Mouse (Mus musculus): Measurements from ENCODE around the gene Tex38. TPM values are rescaled to one million over a fixed set of nuclear protein-coding genes. Genes with fewer than 3 reads are reported as not detected.

Gene Tex38
- polyA plus RNA-seq, 1 experiment: 0.71 TPM

GRCm38 (mm10) chr4:115812326-115812725 lies 31.5 kb upstream of the Tex38 start:
- H3K4me3 ChIP-seq (ENCODE audit: control insufficient read depth, insufficient read depth, low read length): no peak overlapping the region
- H3K27ac ChIP-seq (ENCODE audit: control insufficient read depth, insufficient read depth, low read length): no peak overlapping the region
- 94% methylated on average over 4 of the region's 4 CpGs for WGBS
- TF ChIP-seq CTCF (IDR thresholded peaks at IDR 0.05; ENCODE audit: borderline replicate concordance, control insufficient read depth, extremely low read depth, insufficient read depth, low read length, poor library complexity) (no peak), POLR2A (IDR thresholded peaks at IDR 0.05; ENCODE audit: control insufficient read depth, extremely low read depth, insufficient read depth, low read length, poor library complexity) (no peak)
- DNase-seq: no peak
- 0 out of 2 replicates have a peak, but pooled peaks cover 3% of the 10 kb centered on the region for H3K36me3 ChIP-seq (ENCODE audit: control insufficient read depth, insufficient read depth, low read length)
- H3K27me3 ChIP-seq (ENCODE audit: control insufficient read depth, insufficient read depth, low read length): no peaks in the 10 kb centered on the region
- H3K4me1 ChIP-seq (replicated peaks; ENCODE audit: control insufficient read depth, insufficient read depth, low read length): no peaks in the 10 kb centered on the region

DNA sequence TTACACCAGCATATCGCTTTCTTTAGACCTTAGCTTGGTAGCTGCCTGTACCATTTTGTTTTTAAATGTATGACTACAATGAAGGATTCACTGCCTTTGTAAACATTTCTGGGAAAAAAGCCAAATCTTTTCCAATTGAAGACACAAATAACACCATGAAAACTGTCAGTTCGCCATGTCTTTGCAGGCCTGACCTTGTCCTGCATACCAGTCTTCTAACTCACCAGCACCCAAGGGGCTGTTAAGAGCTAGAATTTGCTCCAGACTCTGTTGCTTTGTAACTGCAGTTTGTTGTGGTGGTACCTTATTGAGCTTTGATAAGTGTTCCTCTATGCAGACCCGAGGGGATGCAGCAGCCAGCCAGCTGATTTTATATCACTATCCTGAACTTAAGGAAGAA lies 19.2 kb upstream of the Tex38 start:
- H3K4me1 ChIP-seq (replicated peaks; ENCODE audit: control insufficient read depth, insufficient read depth, low read length): no peaks in the 10 kb centered on the region
- no peak overlapping the region for H3K4me3 ChIP-seq (ENCODE audit: control insufficient read depth, insufficient read depth, low read length)
- H3K27ac ChIP-seq (ENCODE audit: control insufficient read depth, insufficient read depth, low read length): no peak overlapping the region
- WGBS: 89% methylated on average over 3 of the region's 3 CpGs
- no peak for TF ChIP-seq CTCF (IDR thresholded peaks at IDR 0.05; ENCODE audit: borderline replicate concordance, control insufficient read depth, extremely low read depth, insufficient read depth, low read length, poor library complexity)
- TF ChIP-seq POLR2A (IDR thresholded peaks at IDR 0.05; ENCODE audit: control insufficient read depth, extremely low read depth, insufficient read depth, low read length, poor library complexity): no peak
- H3K36me3 ChIP-seq (ENCODE audit: control insufficient read depth, insufficient read depth, low read length): peaks cover 56% of the 10 kb centered on the region
- H3K27me3 ChIP-seq (ENCODE audit: control insufficient read depth, insufficient read depth, low read length): no peaks in the 10 kb centered on the region
- DNase-seq: no peak

DNA sequence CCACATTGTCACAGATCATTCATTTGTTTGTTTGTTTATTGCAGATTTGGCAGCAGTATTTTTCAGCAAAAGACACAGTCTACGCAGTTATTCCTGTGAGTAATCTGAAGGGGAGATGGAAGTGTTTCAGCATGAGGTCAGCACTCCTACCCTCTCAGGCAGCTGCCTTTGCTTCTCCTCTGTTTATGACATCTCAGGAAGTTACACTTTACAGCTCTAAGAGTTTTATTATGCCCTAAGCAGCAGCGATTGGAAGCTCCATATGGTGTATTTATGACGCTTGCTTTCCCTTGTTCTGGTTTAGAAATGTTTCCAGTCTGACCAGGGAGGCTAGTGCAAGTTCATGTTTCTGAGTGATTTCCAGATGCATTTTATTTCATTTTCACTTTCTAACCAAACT lies 14.5 kb upstream of the Tex38 start:
- Histone ChIP-seq H3K4me1 (replicated peaks; ENCODE audit: control insufficient read depth, insufficient read depth, low read length) (no peaks in the 10 kb centered on the region), H3K4me3 (ENCODE audit: control insufficient read depth, insufficient read depth, low read length) (no peak overlapping the region), H3K36me3 (ENCODE audit: control insufficient read depth, insufficient read depth, low read length) (peaks cover 54% of the 10 kb centered on the region), H3K27ac (ENCODE audit: control insufficient read depth, insufficient read depth, low read length) (no peak overlapping the region), H3K27me3 (ENCODE audit: control insufficient read depth, insufficient read depth, low read length) (no peaks in the 10 kb centered on the region)
- 97% methylated on average over 3 of the region's 3 CpGs for WGBS
- TF ChIP-seq POLR2A (IDR thresholded peaks at IDR 0.05; ENCODE audit: control insufficient read depth, extremely low read depth, insufficient read depth, low read length, poor library complexity) (no peak), CTCF (IDR thresholded peaks at IDR 0.05; ENCODE audit: borderline replicate concordance, control insufficient read depth, extremely low read depth, insufficient read depth, low read length, poor library complexity) (no peak)
- no peak for DNase-seq

DNA sequence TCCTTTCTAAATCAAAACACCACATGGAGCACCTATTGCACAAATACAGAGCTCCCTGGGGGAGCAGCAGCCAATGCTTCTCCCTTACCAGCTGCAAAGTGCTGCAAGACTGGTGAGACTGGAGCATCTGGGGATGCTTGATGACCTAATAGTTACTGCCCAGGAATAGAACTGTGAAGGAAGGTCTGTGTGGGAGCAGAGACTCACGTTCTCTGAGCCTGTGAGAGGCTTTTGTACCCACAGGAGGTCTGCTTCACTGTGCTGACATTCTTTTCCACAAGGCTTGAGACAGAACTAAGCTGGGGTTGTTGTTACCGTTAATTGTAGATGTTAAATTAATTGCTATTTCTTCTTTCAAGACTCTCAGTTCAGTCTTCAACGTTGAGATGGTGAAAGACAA lies 10.0 kb upstream of the Tex38 start:
- no peaks in the 10 kb centered on the region for H3K4me1 ChIP-seq (replicated peaks; ENCODE audit: control insufficient read depth, insufficient read depth, low read length)
- H3K27me3 ChIP-seq (ENCODE audit: control insufficient read depth, insufficient read depth, low read length): no peaks in the 10 kb centered on the region
- no peak overlapping the region for H3K4me3 ChIP-seq (ENCODE audit: control insufficient read depth, insufficient read depth, low read length)
- no peak for TF ChIP-seq POLR2A (IDR thresholded peaks at IDR 0.05; ENCODE audit: control insufficient read depth, extremely low read depth, insufficient read depth, low read length, poor library complexity)
- TF ChIP-seq CTCF (IDR thresholded peaks at IDR 0.05; ENCODE audit: borderline replicate concordance, control insufficient read depth, extremely low read depth, insufficient read depth, low read length, poor library complexity): no peak
- H3K36me3 ChIP-seq (ENCODE audit: control insufficient read depth, insufficient read depth, low read length): peaks cover 40% of the 10 kb centered on the region
- 94% methylated on average over 3 of the region's 3 CpGs for WGBS
- DNase-seq: no peak
- H3K27ac ChIP-seq (ENCODE audit: control insufficient read depth, insufficient read depth, low read length): no peak overlapping the region

GRCm38 (mm10) chr4:115785511-115786034 lies 4.8 kb upstream of the Tex38 start:
- Histone ChIP-seq H3K4me3 (ENCODE audit: control insufficient read depth, insufficient read depth, low read length) (peak overlapping the region; percentile 96), H3K27ac (ENCODE audit: control insufficient read depth, insufficient read depth, low read length) (peak overlapping the region; percentile 45), H3K4me1 (replicated peaks; ENCODE audit: control insufficient read depth, insufficient read depth, low read length) (peaks cover 8% of the 10 kb centered on the region), H3K27me3 (ENCODE audit: control insufficient read depth, insufficient read depth, low read length) (no peaks in the 10 kb centered on the region), H3K36me3 (ENCODE audit: control insufficient read depth, insufficient read depth, low read length) (peaks cover 23% of the 10 kb centered on the region)
- 50% methylated on average over 7 of the region's 7 CpGs for WGBS
- TF ChIP-seq CTCF (IDR thresholded peaks at IDR 0.05; ENCODE audit: borderline replicate concordance, control insufficient read depth, extremely low read depth, insufficient read depth, low read length, poor library complexity) (no peak), POLR2A (IDR thresholded peaks at IDR 0.05; ENCODE audit: control insufficient read depth, extremely low read depth, insufficient read depth, low read length, poor library complexity) (no peak)
- no peak for DNase-seq

DNA sequence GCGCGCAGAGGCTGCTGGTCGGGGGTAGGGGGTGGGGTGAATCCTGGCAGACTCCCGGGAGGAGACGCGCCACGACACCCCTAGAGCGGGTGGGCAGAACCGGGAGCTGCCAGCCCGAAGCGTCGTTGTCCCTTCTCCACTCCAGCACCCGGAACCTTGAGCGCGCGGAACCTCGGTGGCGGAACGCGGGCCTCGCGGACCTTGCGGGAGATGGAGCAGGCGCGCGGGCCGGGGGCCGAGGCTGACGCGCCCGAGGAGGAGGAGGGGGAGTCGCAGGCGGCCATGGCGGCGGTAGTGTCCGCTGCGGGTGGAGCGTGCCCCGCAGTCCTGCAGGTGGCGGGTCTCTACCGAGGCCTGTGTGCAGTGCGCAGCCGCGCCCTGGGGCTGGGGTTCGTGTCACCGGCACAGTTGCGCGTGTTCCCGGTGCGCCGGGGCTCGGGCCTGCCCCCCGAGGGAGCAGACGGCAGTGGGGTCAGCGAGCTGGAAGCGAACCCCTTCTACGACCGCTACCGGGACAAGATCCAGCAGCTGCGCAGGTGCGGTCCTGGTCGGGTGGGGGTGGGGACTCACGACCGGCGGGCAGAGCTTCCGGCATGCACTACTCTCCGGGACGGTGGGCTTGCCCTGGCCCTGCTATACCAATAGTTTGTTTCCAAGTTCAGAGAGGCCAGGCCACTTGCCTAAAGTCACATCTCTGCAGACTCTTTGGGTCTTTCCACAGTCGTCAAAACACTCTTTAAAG lies 4.1 kb upstream of the Tex38 start, which contains the start of gene Atpaf1:
Gene Atpaf1, plus strand, starts transcription at position 44 of the 742 bp plus-strand sequence.
- peak within 1 kb of the TSS; percentile 45 for H3K27ac ChIP-seq (ENCODE audit: control insufficient read depth, insufficient read depth, low read length)
- H3K4me3 ChIP-seq (ENCODE audit: control insufficient read depth, insufficient read depth, low read length): peak within 1 kb of the TSS; percentile 96
- TF ChIP-seq CTCF (IDR thresholded peaks at IDR 0.05; ENCODE audit: borderline replicate concordance, control insufficient read depth, extremely low read depth, insufficient read depth, low read length, poor library complexity) (no peak; the same call in 1 of the 2 replicates), POLR2A (IDR thresholded peaks at IDR 0.05; ENCODE audit: control insufficient read depth, extremely low read depth, insufficient read depth, low read length, poor library complexity) (peak; percentile 62)
- peaks cover 18% of the 10 kb centered on the region for H3K36me3 ChIP-seq (ENCODE audit: control insufficient read depth, insufficient read depth, low read length)
- under 1% methylated on average over 67 of the region's 69 CpGs for WGBS
- H3K27me3 ChIP-seq (ENCODE audit: control insufficient read depth, insufficient read depth, low read length): no peaks in the 10 kb centered on the region
- peak; percentile 74 for DNase-seq
- peaks cover 11% of the 10 kb centered on the region for H3K4me1 ChIP-seq (replicated peaks; ENCODE audit: control insufficient read depth, insufficient read depth, low read length)
